Mouse (Mus musculus) lung, postnatal 0 days (tissue): Measurements from ENCODE around the gene Phip.

Experiments
- CTCF ChIP-seq: IDR thresholded peaks from 2 replicates; pipeline ENCODE4 v1.5.1; 2016; ENCODE audit warnings: antibody characterized with exemption, mild to moderate bottlenecking
- EP300 ChIP-seq: IDR thresholded peaks from 2 replicates; pipeline ENCODE4 v1.6.1; 2016; ENCODE audit warnings: antibody characterized with exemption, mild to moderate bottlenecking, control low read depth

DNA sequence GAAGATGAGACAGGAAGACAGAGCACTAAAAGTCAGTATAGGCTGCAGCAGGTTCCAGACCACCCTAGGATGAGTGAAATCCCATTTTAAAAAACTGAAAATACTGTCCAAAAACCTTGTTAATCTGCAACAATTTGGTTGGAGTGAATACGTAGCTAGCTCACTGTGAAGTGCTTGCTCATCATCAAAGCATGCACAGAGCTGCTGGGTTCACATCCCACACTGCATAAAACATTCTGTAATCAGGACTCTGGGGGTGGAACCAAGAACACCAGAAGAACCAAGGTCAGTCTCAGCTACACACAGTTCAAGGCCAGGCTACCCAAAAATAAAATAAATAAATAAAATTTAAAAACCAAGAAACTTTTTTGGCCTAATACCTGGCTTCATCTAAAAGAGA lies 3.9 kb downstream of the Phip start:
- TF ChIP-seq EP300 (no peak), CTCF (no peak)
